Mouse (Mus musculus) megakaryocyte, embryonic 14.5 days (primary cell): ENCODE results near the gene Tfap2c.

Source experiments
- FLI1 ChIP-seq: IDR thresholded peaks from 2 replicates; pipeline ENCODE4 v1.6.1; 2012; ENCODE audit warnings: low read length, inconsistent platforms, mixed read lengths
- GATA1 ChIP-seq: IDR thresholded peaks from 3 replicates; pipeline ENCODE4 v1.6.1; 2012; ENCODE audit warnings: mixed read lengths, low read length, inconsistent platforms, borderline replicate concordance

DNA sequence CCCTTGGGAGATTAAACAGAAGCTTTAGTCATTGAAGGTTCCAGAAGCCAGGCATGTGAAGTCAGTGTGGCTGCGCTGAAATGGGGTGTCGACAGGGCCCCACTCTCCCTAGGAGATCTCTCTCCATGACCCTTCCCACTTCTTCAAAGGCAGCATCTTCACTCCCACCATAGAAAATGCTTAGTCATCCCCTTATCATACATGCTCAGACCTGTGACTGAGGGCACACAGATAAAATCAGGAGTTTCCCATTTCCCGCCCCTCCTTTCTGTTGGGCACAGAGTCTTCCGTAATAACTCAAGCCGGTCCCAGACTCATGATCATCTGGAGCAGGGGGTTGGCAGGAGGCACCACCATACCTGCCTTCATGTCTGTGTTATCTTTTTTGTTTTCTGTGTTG, 41.4 kb downstream of the Tfap2c start:
- no peak for TF ChIP-seq GATA1
- TF ChIP-seq FLI1 = no peak
